Mouse (Mus musculus): ENCODE data around the gene Lrrc74b.

DNA sequence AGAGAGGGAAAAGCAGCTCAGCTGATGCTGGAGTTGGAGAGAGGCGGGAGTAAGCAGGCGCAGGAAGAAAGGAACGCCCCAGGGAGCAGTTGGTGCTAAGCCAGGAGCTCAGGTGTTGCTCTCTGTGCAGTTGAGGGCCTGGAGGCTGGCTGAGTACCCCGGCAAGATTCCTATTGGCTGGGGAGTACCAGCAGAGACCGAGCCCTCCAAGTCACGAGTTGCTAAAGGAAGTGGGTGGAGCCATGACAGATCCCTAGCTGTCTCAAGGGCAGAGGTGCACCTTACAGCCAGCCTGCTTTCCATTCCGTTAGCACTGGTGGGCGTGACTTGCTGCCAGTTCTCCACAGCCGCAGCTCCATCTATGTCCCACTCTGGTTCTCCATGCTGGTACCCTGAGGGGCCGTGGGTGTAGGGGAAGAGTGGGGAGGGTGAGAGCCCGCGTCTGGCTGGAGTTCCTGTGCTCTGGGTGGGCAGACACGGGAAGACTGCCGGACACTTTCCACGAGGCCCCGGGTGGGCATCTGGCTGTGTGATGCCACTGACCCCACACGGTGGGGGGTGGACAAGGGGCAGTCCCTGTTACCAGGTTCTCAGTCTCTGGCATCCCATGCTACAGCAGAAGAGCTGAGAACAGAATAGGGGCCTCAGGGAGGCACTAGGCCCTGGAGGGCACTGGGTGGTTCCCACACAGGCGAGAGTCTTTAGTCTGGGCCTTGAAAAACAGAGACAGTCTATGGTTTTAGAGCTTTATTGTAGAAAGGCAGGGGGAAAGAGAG, 6.9 kb downstream of the Lrrc74b start:
- TF ChIP-seq CTCF (IDR thresholded peaks at IDR 0.05; ENCODE audit: control insufficient read depth, insufficient read depth, low read length) (no peak), POLR2A (IDR thresholded peaks at IDR 0.05; ENCODE audit: borderline replicate concordance, control insufficient read depth, low read depth, low read length) (no peak)
